Mouse (Mus musculus) stomach, embryonic 16.5 days (tissue): ENCODE data around the gene Morf4l1. TPM values are rescaled to one million over a fixed set of nuclear protein-coding genes. Genes with fewer than 3 reads are reported as not detected.
"Not testable (repeated sequence)": the region's sequence is repeated elsewhere in the genome, so short reads cannot be mapped to it uniquely, and the experiment has no call there.

Experiments used
- ATAC-seq: fragments of 200-750 bp; cut with Nextera tagmentation; 2 replicates; pipeline ENCODE4 v1.8.0; 2017; ENCODE audit warnings: moderate number of reproducible peaks, moderate TSS enrichment; ENCODE audit not compliant: insufficient read depth, low FRiP score
- H3K27ac ChIP-seq: fragments of 300-500 bp; sonication (generic); 2 replicates; pipeline ENCODE4 v1.5.1; 2014; ENCODE audit warnings: low read length
- H3K27me3 ChIP-seq: fragments of 300-500 bp; sonication (generic); 2 replicates; pipeline ENCODE4 v1.6.1; 2014; ENCODE audit warnings: low read length, control low read depth, mixed read lengths; ENCODE audit not compliant: control insufficient read depth, insufficient read depth
- H3K36me3 ChIP-seq: fragments of 300-500 bp; sonication (generic); 2 replicates; pipeline ENCODE4 v1.6.1; 2014; ENCODE audit warnings: low read length; ENCODE audit not compliant: control insufficient read depth, insufficient read depth
- H3K4me1 ChIP-seq: fragments of 300-500 bp; sonication (generic); 2 replicates; pipeline ENCODE4 v1.6.1; 2014; ENCODE audit warnings: low read length, control low read depth, mixed read lengths; ENCODE audit not compliant: control insufficient read depth, insufficient read depth
- H3K4me2 ChIP-seq: fragments of 300-500 bp; sonication (generic); 2 replicates; pipeline ENCODE4 v1.6.1; 2014; ENCODE audit warnings: low read depth, low read length, mixed read lengths
- H3K4me3 ChIP-seq: fragments of 300-500 bp; sonication (generic); replicated peaks from 2 replicates; pipeline ENCODE4 v1.5.1; 2014; ENCODE audit warnings: mild to moderate bottlenecking, low read length
- H3K9ac ChIP-seq: fragments of 300-500 bp; sonication (generic); 2 replicates; pipeline ENCODE4 v1.6.1; 2014; ENCODE audit warnings: low read length
- H3K9me3 ChIP-seq: fragments of 300-500 bp; sonication (generic); replicated peaks from 2 replicates; pipeline ENCODE4 v1.6.1; 2016; ENCODE audit warnings: low read length, control low read depth; ENCODE audit not compliant: control insufficient read depth
- WGBS: fragments of 180-500 bp; shearing (Covaris S2); extraction: QIAGEN DNeasy Blood & Tissue Kit; methylation state at CpG from one replicate; pipeline ENCODE4 v1.1.7; 2014; 5-methylcytosine and 5-hydroxymethylcytosine counted together
- polyA plus RNA-seq: library from polyadenylated mRNA; unstranded; fragments of >200 nt; fragmentation: Nextera tagmentation; extraction: Ambion mirVana; gene quantifications from 2 replicates; pipeline ENCODE4 v1.2.1, GENCODE M21; 2015

The Morf4l1 gene
- polyA plus RNA-seq, 1 experiment from 2014 or later: 405 TPM

GRCm38 (mm10) chr9:90042906-90043305 is 71.7 kb downstream of the Morf4l1 start:
- ATAC-seq, H3K36me3 ChIP-seq: not testable (repeated sequence)
- WGBS: 82% methylated on average over 8 of the region's 8 CpGs

More at GRCm38 (mm10) chr9:90042906-90043305, 71.7 kb downstream of the Morf4l1 start:
- not testable (repeated sequence) for H3K4me3 ChIP-seq, H3K4me1 ChIP-seq, H3K4me2 ChIP-seq, H3K27me3 ChIP-seq, H3K9me3 ChIP-seq, H3K27ac ChIP-seq, H3K9ac ChIP-seq

Other genes starting within 250 kb of the Morf4l1 start
- gene Rasgrf1, start 204.9 kb downstream of the Morf4l1 start, polyA plus RNA-seq: 0.48 and 0.82 TPM in 2 replicates
- 100 and 121 TPM in 2 replicates for gene Ctsh, start 60.6 kb downstream of the Morf4l1 start, polyA plus RNA-seq
- gene Adamts7, start 48.3 kb upstream of the Morf4l1 start, polyA plus RNA-seq: 15.2 and 17.3 TPM in 2 replicates
- 15.1 and 15.4 TPM in 2 replicates for gene Tbc1d2b, start 156.0 kb upstream of the Morf4l1 start, polyA plus RNA-seq